Mouse (Mus musculus) kidney, adult 10 weeks (tissue): Measurements from ENCODE around the gene Hspe1. TPM values are rescaled to one million over a fixed set of nuclear protein-coding genes. Genes with fewer than 3 reads are reported as not detected.

Source experiments
- polyA plus RNA-seq: library from polyadenylated mRNA; stranded (reverse); fragments of 350-450 nt; fragmentation: Illumina TruSeq; extraction: RNeasy Lipid Tissue Mini Kit (QIAGEN cat#74804); gene quantifications from one replicate; pipeline ENCODE4 v1.2.3, GENCODE M21; 2014; ENCODE audit warnings: low read depth, low replicate concordance

Gene Hspe1
- polyA plus RNA-seq: 690 TPM

DNA sequence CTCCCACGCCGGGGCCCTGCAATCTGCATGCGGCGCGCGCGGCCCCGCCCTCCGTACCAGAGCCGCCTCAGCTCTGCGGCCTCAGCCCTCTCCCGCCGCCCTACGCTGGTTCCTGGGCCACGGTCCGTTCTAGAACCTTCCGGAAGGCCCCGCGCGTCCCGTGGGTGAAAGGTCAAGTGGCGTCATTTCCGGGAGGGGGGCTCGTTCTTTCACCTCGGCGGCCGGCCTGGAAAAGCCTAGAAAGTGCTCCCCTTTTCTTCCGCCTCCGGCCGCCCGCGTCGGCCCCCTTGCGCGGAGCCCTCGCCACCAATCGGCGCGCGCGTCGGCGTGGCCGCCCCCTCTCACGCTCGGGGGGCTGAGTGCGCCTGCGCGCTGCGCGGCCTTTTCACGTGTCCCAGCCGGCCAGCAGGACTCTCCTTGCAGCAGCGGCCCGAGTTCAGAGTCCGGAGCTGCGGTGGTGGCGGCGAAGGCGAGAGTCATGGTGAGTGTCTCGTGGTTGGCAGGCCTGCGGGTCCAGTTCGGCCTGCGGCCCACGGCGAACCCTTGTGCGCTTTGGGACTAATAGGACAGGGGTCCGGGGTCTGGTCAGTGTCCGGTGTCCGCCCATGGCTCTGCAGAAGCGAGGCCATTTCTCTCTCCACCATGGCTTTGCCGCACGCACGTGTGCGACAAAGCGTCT is at the start of gene Hspe1, which contains the start of gene Hspd1:
Hspe1 (plus strand) TSS at position 201 of the 679 bp plus-strand sequence.
Hspd1 (minus strand) TSS at position 312 of the 679 bp plus-strand sequence.

GRCm38 (mm10) chr1:55052355-55052953 is 35.5 kb upstream of the Hspe1 start, which contains the start of gene Coq10b:
TSS of gene Coq10b (plus strand) at chr1:55052770.

DNA sequence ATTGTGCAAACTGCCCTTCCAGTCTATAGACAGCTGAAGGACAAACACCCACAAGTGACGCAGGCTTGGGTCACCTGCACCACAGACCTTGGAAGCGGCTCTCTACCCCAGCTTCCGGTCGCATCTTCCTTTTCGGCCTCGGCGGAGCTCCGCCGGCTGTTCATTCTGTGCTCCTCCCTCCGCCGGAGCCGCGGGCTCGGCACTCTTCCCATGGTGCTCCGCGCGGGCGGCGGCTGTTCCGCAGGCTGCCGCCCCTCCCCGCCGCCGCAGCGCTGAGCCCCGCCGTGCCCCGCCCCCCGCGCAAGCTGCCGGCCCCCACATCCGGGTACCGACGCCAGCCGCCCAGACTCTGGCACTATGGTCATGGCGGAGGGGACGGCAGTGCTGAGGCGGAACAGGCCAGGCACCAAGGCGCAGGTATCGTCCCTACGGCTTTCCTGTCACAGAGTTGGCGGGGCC is 43.0 kb downstream of the Hspe1 start, which contains the start of gene Mob4:
Mob4 (plus strand) TSS at position 289 of the 459 bp plus-strand sequence.

Other genes starting within 250 kb of the Hspe1 start
- gene Ankrd44, start 161.7 kb upstream of the Hspe1 start, polyA plus RNA-seq: 27.3 TPM
- gene Sf3b1, start 60.7 kb upstream of the Hspe1 start, polyA plus RNA-seq: 206 TPM
- 146 TPM for gene Coq10b, start 35.4 kb upstream of the Hspe1 start, polyA plus RNA-seq
- gene Hspd1, start 111 bp downstream of the Hspe1 start, polyA plus RNA-seq: 1,170 TPM
- 179 TPM for gene Mob4, start 43.1 kb downstream of the Hspe1 start, polyA plus RNA-seq
- gene Rftn2, start 138.7 kb downstream of the Hspe1 start, polyA plus RNA-seq: 2.5 TPM
- gene Mars2, start 149.0 kb downstream of the Hspe1 start, polyA plus RNA-seq: 6.4 TPM